Mouse (Mus musculus): Measurements from ENCODE around the gene Ugt1a6a. TPM values are rescaled to one million over a fixed set of nuclear protein-coding genes. Genes with fewer than 3 reads are reported as not detected.
"Not testable (repeated sequence)": the region's sequence is repeated elsewhere in the genome, so short reads cannot be mapped to it uniquely, and the experiment has no call there.

The Ugt1a6a gene
- under 1 TPM in 1 of 2 experiments, not detected in 1; 0.46 TPM for total RNA-seq (2021)
- long read RNA-seq = 0 reads

DNA sequence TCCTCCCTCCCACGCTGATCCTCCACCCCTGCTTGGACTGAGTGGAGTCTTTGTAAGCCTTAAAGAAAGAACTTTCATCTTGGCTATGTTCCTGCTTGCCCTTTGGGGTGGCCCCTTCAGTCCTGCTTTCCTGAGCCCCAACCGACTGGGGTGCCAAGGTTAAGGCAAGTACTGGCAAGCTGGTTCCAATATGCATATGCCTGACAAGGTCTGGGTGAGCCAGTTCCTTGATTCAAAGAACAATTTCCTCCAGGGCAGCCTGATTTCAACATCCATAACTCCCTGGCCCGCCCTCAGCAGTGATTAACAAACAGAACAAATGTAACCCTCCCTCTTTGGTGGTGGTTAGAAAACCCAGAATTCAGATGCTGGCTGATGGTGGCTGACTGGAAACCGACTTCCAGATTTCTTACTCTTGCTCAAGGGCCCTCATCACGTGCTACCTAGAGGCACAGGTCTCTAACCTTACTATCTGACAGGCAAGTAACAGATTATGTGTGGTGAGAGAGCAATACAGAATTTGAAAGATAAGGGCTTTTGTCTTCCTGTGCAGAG is at the start of gene Ugt1a6a:
Gene Ugt1a6a (plus strand): TSS at position 353 of the 555 bp plus-strand sequence.
- not testable (repeated sequence) for DNase-seq (ENCODE audit: low spot score in 2 of 2)

DNA sequence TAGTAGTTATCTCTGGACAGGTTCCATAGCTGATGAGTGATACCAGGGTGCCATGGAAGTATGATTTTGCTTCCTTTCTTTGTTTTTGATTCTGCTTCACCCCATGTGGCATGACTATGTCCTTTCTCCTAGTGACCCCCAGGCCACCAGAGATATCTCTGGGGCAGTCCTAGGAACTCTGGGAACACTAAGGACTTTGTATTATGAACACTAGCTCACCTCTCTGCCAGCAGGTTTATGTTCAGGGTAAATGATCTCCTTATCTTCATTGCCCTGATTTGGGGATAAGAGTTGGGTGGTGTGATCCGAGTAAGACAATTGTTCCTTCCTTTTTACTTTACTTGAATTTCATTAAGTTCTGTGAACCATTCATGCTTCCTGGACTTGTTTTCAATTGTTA is 48.5 kb upstream of the Ugt1a6a start:
- no peak for DNase-seq (ENCODE audit: low spot score in 2 of 2)

DNA sequence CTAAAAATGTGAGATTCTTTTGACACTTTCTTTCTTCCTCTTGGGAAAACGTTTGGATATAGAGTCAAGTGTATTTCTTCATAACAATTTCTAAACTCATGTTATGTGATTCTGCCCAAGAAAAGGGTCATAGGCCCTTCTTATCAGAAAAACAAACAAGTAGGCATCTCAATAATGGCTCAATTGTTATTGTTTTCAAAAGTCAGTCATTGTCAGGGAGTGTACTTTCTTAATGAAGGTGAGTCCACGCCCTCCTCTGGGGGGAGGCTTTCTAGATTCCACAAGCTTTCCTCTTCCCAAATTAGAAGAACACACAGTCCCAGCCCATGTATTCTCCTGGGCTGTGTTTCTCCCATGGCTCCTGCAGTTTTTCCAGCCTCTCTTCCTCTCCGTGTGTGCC is 47.1 kb upstream of the Ugt1a6a start, which contains the start of gene Ugt1a8:
Gene Ugt1a8 (plus strand): TSS at position 301 of the 400 bp plus-strand sequence.
- DNase-seq (ENCODE audit: low spot score in 2 of 2) = no peak

DNA sequence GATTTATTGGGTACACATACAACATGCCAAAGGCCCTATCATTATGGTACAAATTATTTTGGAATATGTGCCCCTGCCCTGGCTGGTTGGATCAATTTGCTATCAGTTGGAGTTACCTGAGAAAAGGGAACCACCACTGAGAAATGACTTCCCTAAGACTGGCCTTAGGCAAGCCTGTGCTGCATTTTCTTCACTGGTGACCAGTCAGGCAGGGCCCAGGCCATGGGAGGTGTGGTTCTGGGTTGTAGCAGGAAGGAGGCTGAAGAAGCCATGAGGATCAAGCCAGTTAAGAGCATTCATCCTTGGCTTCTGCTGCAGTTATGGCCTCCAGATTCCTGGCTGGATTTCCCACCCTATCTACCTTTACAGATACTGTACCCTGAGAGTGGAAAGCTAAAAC is 42.3 kb upstream of the Ugt1a6a start:
- DNase-seq (ENCODE audit: low spot score in 2 of 2) = no peak

DNA sequence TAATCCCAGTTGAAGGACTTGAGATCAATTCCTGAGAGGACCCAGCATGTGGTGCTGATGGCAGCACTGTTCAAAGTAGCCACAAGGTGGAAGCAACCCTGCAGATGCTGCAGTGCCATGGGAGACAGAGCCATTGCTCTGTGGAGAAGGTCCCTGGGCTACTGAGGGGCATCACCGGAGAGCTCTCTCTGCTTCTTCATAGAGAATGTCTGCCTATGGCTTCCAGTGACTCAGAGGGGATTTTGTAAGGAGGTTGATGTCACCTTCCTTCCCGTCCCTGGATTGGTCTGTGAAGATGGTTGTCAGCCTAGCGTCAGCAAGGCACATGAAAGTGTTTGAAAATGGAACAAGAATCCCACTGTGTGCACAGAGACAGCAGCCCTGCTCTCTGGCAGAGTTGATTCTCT is 40.3 kb upstream of the Ugt1a6a start:
- DNase-seq (ENCODE audit: low spot score in 2 of 2) = peak in 1 of 2 experiments; percentile 16

DNA sequence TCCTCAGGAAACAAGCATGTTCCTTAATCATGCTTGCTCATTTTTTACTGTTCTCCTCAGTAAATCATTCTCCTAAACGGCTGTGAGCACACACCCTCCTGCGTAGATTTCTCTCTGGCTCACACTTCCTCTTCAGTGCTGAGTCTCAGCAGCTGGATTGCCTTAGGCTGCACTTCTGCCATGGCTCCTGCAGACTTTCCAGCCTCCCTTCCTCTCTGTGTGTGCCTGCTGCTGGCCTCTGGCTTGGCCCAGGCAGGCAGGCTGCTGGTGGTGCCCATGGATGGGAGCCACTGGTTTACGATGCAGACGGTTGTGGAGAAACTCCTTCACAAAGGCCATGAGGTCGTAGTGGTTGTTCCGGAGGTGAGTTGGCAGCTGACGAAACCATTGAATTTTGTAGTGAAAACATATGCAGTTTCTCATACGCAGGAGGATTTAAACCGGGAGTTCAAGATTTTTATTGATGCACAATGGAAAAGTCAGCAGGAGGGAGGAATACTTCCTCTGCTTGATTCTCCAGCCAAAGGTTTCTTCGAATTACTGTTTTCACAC is 39.6 kb upstream of the Ugt1a6a start, which contains the start of gene Ugt1a7c:
Gene Ugt1a7c (plus strand): TSS at position 122 of the 552 bp plus-strand sequence.
- DNase-seq (ENCODE audit: low spot score in 2 of 2) = no peak

DNA sequence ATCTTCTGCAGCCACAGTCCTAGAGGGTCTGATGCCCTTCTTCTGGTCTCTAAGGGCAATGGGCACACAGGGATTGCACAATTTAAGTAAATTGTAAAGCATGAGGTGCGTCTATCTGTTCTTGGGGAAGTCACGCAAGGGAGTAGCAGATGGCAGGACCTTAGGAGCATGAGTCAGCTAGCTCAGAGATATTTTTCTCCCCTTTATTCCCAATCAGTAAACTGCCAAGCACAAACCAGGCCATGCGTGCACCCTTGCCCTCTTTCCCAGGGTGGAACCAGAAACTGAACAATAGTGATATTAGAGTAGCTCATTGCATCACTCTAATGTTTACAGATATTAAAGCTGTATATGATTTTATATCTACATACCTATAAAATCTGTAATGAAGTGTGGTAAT is 36.1 kb upstream of the Ugt1a6a start:
- not testable (repeated sequence) for DNase-seq (ENCODE audit: low spot score in 2 of 2)

DNA sequence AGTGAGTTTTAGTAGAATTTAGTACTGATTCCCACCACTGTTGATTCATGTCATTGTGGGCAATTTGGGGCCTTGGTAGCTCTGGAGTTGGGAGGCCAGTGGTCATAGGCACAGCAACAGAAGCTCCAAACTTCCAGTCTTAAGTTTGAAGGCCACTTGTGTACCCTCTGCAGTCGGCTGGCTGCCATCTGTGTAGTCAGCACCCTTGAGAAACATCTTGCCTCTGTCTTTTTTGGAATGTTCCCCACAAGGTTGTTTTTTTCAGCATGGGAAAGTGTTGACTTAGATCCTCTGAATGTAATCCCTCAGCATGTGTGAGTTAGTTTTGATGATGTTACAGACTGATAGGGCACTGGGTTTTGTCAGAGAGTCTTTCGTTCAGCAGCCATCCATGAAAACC is 34.9 kb upstream of the Ugt1a6a start:
- DNase-seq (ENCODE audit: low spot score in 2 of 2) = not testable (repeated sequence)

DNA sequence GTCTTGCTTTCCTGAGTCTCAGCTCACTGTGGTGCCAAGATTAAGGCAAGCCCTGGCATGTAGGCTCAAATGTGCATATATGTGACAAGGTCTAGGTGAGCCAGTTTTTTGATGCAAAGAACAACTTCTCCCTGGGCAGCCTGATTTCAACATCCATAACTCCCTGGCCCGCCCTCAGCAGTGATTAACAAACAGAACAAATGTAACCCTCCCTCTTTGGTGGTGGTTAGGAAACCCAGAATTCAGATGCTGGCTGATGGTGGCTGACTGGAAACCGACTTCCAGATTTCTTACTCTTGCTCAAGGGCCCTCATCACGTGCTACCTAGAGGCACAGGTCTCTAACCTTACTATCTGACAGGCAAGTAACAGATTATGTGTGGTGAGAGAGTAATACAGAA is 31.6 kb upstream of the Ugt1a6a start, which contains the start of gene Ugt1a6b:
Gene Ugt1a6b (plus strand): TSS at position 234 of the 400 bp plus-strand sequence.
- not testable (repeated sequence) for DNase-seq (ENCODE audit: low spot score in 2 of 2)

DNA sequence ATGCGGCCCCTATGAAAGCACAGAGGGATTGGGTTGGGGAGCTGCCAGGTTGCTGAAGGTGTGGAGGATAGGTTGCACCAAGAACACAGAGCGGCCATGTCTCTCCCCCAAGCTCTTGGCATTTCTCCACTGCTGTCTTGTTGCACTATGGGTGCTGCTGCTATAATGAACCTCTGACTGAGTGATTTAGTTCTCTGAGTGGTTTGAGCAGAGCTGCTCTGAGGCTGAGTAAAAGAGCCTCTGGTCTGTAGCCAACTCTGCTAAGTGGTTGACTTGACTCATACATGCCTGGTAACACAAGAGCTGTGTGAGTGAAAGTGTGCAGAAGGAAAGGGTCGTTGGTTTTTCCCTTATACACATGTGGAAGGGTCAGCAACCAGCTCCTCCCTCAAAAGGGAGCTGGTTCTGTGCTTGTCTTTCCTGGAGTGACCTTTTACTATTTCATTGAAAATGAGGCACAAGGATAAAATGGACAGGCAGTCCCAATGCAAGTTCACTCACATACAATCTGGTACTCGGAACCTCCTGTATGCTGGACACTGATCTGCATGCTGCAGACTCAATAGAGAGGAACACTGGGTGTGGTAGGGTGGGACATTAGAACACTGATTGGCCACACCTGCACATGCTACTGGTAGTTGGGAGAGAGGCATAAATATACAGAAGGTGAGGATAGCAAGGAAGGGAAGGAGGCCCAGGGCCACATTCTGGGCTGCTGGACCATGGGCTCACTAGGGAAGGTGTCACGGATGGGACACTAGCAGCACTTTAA is 30.7 kb upstream of the Ugt1a6a start:
- not testable (repeated sequence) for DNase-seq (ENCODE audit: low spot score in 2 of 2)

DNA sequence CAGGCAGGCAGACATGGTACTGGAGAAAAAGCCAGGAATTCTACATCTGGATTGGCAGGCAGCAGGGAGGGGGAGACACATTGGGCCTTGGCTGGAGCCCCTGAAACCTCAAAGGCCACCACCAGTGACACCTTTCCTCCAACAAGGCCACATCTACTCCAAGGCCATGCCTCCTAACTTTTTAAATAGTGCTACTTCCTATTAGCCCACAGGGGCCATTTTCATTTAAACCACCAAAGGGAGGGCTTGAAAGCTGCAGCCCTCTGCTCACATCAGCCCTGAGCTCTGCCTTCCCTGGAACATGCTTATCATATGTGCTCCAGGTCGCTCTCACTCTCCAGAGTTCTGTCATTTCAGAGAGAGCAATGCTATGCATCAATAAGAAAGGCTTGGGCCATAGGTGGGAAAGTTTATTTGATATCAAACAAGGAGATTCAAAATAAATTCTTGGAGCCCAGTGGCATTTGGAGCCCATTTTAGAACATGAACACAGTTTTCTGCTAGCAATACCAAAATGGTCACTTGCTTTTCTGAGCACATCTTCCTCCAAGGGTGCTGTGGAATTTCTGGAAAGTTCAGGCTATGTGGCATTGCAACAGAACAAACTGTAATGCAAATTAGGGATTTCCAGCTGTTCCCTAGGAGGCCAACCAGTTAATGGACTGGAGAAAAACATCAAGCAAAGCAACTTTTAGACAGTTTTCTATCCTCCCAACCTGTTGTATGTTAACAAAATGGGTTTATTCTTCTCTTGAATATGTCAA is 29.8 kb upstream of the Ugt1a6a start:
- no peak for DNase-seq (ENCODE audit: low spot score in 2 of 2)

DNA sequence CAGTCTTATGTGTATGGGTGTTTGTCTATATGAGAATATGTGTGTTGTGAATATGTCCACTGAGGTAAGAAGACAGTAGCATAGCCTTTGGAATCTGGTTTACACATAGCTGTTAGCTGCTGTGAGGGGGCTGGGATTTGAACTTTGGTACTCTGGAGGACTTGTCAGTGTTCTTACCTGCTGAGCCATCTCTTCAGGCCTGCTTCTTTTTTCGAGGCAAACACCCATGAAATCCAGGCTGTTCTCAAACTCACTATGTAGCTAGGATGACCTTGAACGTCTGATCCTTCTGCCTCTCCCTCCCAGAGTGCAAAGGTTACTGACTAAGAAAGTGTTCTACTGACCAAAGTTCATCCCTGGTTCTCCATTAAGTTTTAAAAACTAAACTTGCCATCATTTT is 29.0 kb upstream of the Ugt1a6a start:
- no peak for DNase-seq (ENCODE audit: low spot score in 2 of 2)

DNA sequence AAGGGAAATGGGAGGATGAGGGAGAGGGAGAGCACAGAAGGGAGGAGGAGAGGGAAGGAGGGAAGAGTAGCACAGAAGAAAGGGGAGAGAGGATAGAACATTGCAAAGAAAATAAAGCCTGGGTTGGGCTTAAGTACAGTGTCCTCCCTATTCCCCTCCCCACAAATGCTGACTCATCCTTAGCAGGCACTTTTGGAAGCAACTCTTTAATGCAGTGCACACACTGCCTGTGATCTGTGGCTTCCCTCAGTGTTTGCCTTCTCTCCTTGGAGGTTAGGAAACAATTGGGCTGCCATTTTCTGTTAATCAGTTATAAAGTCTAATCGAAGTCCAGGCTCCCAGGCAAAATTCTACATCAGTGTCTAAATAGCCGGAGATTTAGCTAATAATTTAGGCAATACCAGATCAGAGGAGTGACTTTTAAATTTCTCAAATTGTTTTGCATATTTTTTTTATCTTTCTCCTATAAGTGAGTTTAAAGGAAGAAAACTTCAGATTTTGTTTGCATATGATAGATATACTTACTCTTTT is 25.5 kb upstream of the Ugt1a6a start:
- DNase-seq (ENCODE audit: low spot score in 2 of 2) = not testable (repeated sequence)

DNA sequence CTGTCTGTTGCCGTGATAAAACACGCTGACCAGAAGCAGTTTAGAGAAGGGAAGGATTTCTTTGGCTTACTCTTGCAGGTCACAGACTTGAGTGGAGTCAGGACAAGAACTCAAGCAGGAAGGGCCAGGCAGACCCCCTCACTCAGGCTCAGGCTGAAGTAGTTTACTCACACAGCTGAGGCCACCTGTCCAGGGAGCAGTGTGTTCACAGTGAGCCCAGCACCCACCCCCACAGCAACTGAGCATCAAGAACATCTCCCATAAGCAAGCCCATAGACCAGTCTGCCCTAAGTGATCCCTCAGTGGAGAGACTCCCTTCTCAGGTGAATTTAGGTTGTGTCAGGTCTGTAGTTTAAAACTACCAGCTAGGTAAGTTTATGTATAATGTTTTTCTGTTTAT is 25.0 kb upstream of the Ugt1a6a start:
- DNase-seq (ENCODE audit: low spot score in 2 of 2) = not testable (repeated sequence)

DNA sequence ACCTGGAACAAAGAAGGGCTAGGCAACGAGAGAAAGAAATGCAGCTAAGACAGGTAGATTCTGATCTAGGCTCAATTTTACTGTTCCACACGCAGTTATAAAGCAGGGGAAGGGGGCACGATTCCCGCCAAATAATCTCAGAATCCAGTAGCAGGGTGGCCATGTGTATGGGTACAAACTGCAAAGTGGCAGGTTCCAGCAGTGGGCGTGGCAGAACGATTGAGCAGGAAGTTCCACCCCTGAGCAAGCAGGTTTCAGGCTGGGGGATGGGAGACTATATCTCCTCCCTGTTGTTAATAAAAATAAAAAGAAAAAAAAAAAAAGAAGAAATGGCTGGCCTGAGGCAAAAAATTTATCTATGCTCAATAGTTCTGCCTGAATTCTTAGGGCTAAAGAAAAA is 21.8 kb upstream of the Ugt1a6a start:
- not testable (repeated sequence) for DNase-seq (ENCODE audit: low spot score in 2 of 2)

DNA sequence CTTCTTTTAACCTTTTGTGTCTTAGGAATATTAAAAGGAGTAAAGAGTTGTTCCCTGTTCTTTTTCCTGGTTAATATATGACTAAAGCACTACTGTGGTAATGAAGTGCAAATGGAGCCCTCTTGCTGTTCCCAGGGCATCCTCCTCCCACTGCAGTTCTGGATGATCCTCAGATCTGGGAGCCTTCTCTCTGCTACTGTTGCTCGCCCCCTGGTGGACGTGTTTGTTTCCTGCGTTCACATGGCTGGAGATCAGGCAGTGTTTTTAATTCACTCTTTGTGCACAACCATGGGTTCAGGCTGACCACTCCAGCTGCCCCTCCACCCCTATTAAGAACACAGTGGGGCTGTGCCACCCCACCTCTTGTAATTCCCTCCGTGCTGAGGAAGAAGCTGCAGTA is 14.1 kb upstream of the Ugt1a6a start:
- DNase-seq (ENCODE audit: low spot score in 2 of 2) = not testable (repeated sequence)

DNA sequence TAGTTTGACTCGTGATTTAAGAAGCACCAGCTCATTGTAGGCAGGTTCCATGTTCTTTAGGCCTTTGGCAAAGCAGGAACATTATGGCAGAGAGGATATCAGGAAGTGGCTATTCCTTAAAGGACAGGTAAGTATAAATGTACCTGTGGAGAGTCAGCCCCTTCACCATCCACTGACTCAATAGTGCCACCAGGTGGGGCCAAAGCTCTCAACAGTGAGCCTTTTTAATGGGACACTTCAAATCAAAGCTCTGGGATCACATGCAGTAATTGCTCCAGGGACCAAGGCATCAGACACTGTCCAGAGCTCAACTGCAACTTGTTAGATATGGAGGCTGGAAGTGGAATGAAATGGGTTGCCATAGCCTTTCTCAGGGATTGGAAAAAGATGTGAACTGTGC is 13.1 kb upstream of the Ugt1a6a start:
- DNase-seq (ENCODE audit: low spot score in 2 of 2) = not testable (repeated sequence)

DNA sequence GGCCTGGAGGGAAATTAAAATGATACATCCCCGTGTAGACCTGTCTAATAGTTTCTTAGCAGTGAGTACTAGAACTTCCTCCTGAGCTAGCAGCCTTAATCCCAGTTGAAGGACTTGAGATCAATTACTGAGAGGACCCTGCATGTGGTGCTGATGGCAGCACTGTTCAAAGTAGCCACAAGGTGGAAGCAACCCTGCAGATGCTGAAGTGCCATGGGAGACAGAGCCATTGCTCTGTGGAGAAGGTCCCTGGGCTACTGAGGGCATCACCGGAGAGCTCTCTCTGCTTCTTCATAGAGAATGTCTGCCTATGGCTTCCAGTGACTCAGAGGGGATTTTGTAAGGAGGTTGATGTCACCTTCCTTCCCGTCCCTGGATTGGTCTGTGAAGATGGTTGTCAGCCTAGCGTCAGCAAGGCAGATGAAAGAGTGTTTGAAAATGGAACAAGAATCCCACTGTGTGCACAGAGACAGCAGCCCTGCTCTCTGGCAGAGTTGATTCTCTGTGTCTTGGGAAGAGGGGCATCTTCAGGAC is 8.7 kb upstream of the Ugt1a6a start:
- not testable (repeated sequence) for DNase-seq (ENCODE audit: low spot score in 2 of 2)

DNA sequence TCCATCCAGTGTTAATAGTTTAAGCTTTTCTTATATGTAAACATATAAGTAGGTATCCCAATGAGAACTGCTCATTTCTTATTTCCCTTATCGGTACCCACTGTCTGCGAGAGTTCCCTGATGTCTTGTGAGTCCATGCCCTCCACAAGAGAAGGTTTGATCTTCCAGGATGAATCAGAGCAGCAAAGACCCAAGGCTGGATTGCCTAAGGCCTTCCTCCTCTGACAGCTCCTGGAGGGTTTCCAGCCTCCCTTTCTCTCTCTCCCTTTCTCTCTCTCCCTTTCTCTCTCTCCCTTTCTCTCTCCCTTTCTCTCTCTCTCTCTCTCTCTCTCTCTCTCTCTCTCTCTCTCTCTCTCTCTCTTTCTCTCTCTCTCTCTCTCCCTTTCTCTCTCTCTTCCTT is 5.5 kb upstream of the Ugt1a6a start:
- DNase-seq (ENCODE audit: low spot score in 2 of 2) = not testable (repeated sequence)

DNA sequence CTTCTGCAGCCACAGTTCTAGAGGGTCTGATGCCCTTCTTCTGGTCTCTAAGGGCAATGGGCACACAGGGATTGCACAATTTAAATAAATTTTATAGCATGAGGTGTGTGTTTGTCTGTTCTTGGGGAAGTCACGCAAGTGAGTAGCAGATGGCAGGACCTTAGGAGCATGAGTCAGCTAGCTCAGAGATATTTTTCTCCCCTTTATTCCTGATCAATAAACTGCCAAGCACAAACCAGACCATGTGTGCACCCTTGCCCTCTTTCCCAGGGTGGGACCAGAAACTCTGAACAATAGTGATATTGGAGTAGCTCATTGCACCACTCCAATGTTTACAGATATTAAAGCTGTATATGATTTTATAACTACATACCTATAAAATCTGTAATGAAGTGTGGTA is 4.4 kb upstream of the Ugt1a6a start:
- not testable (repeated sequence) for DNase-seq (ENCODE audit: low spot score in 2 of 2)

DNA sequence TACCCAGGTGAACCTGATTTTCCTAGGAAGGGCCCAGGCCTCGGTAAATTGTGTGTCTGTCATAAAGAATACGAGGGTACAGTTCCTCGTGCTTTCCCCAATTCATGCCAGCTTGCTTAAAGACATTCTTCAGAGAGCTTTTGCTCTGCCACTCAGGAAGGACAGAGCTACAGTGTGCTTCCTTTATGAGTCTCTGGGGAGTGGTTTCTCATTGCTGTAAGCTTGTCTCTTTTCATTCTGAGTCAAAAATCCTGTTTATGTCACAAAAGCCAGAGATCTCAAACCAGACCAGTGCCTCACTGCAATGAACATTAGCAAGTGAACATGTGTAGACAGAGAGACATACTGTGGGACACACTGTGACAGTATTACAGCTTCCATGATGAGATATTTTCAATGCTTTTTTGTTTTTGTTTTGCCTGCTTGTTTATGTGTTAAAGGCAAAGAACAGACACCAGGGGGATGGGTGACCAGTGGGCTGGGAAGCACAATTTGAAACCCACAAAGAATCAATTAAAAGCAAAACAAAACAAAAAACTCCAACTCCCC is 627 bp upstream of the Ugt1a6a start:
- no peak for DNase-seq (ENCODE audit: low spot score in 2 of 2)
